Mouse (Mus musculus) skeletal muscle tissue, adult 2 months (tissue): ENCODE results near the gene Tbca.
A peak's percentile ranks its signal among the peaks of the same experiment; 100 is the strongest.

ENCODE experiments used
- DNase-seq: peaks from one replicate; pipeline ENCODE4 v3.0.0-alpha.2; 2012; ENCODE audit warnings: low read depth, low spot score

Gene Tbca

GRCm38 (mm10) chr13:94847870-94848269 lies 59.2 kb downstream of the Tbca start:
- DNase-seq: no peak

- no peak for DNase-seq
Measured at GRCm38 (mm10) chr13:94849351-94849750, 60.6 kb downstream of the Tbca start.

- no peak for DNase-seq
Measured at GRCm38 (mm10) chr13:94858016-94858575, 69.4 kb downstream of the Tbca start.

- DNase-seq: no peak
Measured at GRCm38 (mm10) chr13:94859256-94859655, 70.5 kb downstream of the Tbca start.

- DNase-seq: no peak
Measured at GRCm38 (mm10) chr13:94862491-94863230, 74.0 kb downstream of the Tbca start.

GRCm38 (mm10) chr13:94866906-94867305 lies 78.2 kb downstream of the Tbca start:
- no peak for DNase-seq

GRCm38 (mm10) chr13:94867772-94868171 lies 79.1 kb downstream of the Tbca start:
- no peak for DNase-seq

GRCm38 (mm10) chr13:94868478-94868950 lies 79.8 kb downstream of the Tbca start:
- peak; percentile 5 for DNase-seq

GRCm38 (mm10) chr13:94869541-94869940 lies 80.8 kb downstream of the Tbca start:
- no peak for DNase-seq

- DNase-seq: no peak
Measured at GRCm38 (mm10) chr13:94870071-94870460, 81.4 kb downstream of the Tbca start.

GRCm38 (mm10) chr13:94870461-94871186 lies 81.9 kb downstream of the Tbca start:
- DNase-seq: no peak

GRCm38 (mm10) chr13:94871806-94872320 lies 83.2 kb downstream of the Tbca start:
- DNase-seq: no peak

GRCm38 (mm10) chr13:94872439-94872838 lies 83.7 kb downstream of the Tbca start:
- DNase-seq: no peak

- no peak for DNase-seq
Measured at GRCm38 (mm10) chr13:94873111-94874038, 84.7 kb downstream of the Tbca start.

- DNase-seq: no peak
Measured at GRCm38 (mm10) chr13:94874039-94874425, 85.3 kb downstream of the Tbca start.

GRCm38 (mm10) chr13:94874656-94875395 lies 86.1 kb downstream of the Tbca start:
- DNase-seq: no peak

- no peak for DNase-seq
Measured at GRCm38 (mm10) chr13:94875396-94875880, 86.7 kb downstream of the Tbca start, which contains the start of gene Otp. Gene Otp, plus strand, starts transcription at chr13:94875602.

- no peak for DNase-seq
Measured at GRCm38 (mm10) chr13:94876286-94877210, 87.8 kb downstream of the Tbca start.

GRCm38 (mm10) chr13:94877211-94877590 lies 88.5 kb downstream of the Tbca start:
- no peak for DNase-seq
